Mouse (Mus musculus) heart, postnatal 0 days (tissue): ENCODE measurements around the gene Tbc1d24.

Experiments used
- CTCF ChIP-seq: IDR thresholded peaks from 2 replicates; pipeline ENCODE4 v1.5.1; 2016; ENCODE audit warnings: antibody characterized with exemption, control low read depth, low read depth
- EP300 ChIP-seq: IDR thresholded peaks from 2 replicates; pipeline ENCODE4 v1.6.1; 2016; ENCODE audit warnings: antibody characterized with exemption, low read depth

DNA sequence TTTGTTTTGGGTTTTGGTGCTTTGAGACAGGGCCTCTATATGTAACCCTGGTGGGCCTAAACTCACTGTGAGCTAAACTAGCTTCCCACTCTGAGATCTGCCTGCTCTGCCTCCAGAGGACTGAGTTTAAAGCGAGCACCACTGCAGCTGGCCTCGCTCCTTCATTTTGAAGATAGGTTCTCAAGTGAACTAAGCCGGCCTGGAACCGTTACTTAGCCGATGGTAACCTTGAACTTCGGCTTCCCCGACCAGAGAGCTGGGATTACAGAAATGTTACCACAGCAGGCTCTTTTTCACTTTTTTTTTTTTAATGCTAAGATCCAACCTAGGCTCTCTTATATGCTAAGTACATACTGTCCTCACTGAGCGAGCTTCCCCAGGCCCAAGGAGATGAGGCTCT is 12.1 kb downstream of the Tbc1d24 start:
- TF ChIP-seq CTCF (no peak), EP300 (no peak)
